Mouse (Mus musculus) skeletal muscle tissue, adult 2 months (tissue): ENCODE results near the gene Pex6.
A peak's percentile ranks its signal among the peaks of the same experiment; 100 is the strongest.

Experiments
- DNase-seq: peaks from one replicate; pipeline ENCODE4 v3.0.0-alpha.2; 2012; ENCODE audit warnings: low read depth, low spot score

The Pex6 gene

GRCm38 (mm10) chr17:46773278-46774130 lies 62.2 kb downstream of the Pex6 start:
- peak; percentile 18 for DNase-seq

DNA sequence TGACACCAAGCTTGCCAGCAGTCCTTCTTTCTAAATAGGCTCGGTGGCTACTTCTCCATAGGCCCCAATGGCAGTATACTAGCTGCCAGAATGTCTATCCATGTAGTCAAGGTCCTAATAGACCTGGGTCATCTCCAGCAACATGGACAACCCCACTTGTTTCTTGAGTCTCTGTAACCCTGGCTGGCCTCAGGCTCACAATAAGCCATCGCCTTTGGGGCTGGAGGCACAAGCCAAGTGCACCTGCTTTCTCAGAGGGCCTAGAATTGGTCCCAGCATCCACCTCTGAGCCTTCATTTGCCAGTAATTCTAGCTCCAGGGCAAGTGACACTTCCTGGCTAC lies 62.8 kb downstream of the Pex6 start:
- DNase-seq: no peak

DNA sequence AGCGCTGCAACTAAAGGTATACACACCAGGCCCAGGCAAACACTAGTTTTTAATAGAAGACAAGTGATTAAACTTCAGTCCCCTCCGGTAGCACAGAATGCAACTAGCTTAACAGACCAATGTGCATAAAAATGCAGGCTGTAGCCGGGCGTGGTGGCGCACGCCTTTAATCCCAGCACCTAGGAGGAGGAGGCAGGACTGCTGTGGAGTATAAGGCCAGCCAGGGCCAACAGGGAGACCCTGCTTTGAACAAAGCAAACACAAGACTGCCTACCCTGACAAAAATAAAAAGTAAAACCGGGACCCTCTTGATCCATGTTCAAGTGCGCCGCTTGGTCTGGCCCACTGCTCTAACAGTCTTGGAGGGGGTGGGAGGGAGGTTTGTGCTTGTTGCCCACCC lies 63.8 kb downstream of the Pex6 start:
- no peak for DNase-seq
